Mouse (Mus musculus): ENCODE results near the gene Exd1. TPM values are rescaled to one million over a fixed set of nuclear protein-coding genes. Genes with fewer than 3 reads are reported as not detected.

The Exd1 gene
- polyA plus RNA-seq, 1 experiment from 2014 or later: 0.35 TPM

DNA sequence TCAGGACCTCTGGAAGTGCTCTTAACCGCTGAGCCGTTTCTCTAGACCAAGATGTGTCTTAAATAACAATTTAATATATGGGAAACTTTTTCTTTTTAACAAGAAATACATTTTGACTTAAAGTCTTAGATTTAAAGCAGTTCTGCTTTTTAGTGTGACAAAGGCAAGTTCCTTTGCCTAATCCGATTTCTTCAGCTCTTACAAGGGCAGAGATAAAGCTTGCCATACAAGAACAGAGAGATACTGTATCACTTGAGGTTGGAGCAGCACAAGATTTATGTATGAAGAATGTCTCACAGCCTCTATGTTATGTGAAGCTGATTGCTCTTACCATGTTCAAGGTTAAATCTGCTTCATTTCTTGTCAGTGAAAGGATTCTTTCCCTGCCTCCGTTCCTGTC lies 17.9 kb upstream of the Exd1 start:
- peaks cover 22% of the 10 kb centered on the region for H3K36me3 ChIP-seq
- no peak overlapping the region for H3K4me3 ChIP-seq
- no peaks in the 10 kb centered on the region for H3K4me1 ChIP-seq (replicated peaks)
- no peaks in the 10 kb centered on the region for H3K9me3 ChIP-seq
- no peak for DNase-seq (ENCODE audit: low spot score)
- 89% methylated on average over 4 of the region's 4 CpGs for WGBS
- H3K27me3 ChIP-seq (ENCODE audit: insufficient read depth, poor library complexity, severe bottlenecking): no peaks in the 10 kb centered on the region
- H3K27ac ChIP-seq: no peak overlapping the region

GRCm38 (mm10) chr2:119561794-119562193 lies 14.4 kb upstream of the Exd1 start:
- WGBS: 92% methylated on average over 3 of the region's 3 CpGs
- no peak for DNase-seq (ENCODE audit: low spot score)

GRCm38 (mm10) chr2:119558737-119559340 lies 11.4 kb upstream of the Exd1 start:
- Histone ChIP-seq H3K27me3 (ENCODE audit: insufficient read depth, poor library complexity, severe bottlenecking) (no peaks in the 10 kb centered on the region), H3K36me3 (peaks cover 14% of the 10 kb centered on the region), H3K27ac (no peak overlapping the region), H3K4me3 (no peak overlapping the region), H3K9me3 (no peaks in the 10 kb centered on the region), H3K4me1 (replicated peaks) (0 out of 2 replicates have a peak, but pooled peaks cover 3% of the 10 kb centered on the region)
- no peak for DNase-seq (ENCODE audit: low spot score)
- WGBS: 75% methylated on average over 7 of the region's 7 CpGs

More at GRCm38 (mm10) chr2:119561794-119562193, 14.4 kb upstream of the Exd1 start:
- Histone ChIP-seq H3K4me1 (replicated peaks) (0 out of 2 replicates have a peak, but pooled peaks cover 3% of the 10 kb centered on the region), H3K4me3 (no peak overlapping the region), H3K27me3 (ENCODE audit: insufficient read depth, poor library complexity, severe bottlenecking) (no peaks in the 10 kb centered on the region), H3K36me3 (peaks cover 22% of the 10 kb centered on the region), H3K27ac (no peak overlapping the region), H3K9me3 (no peaks in the 10 kb centered on the region)

DNA sequence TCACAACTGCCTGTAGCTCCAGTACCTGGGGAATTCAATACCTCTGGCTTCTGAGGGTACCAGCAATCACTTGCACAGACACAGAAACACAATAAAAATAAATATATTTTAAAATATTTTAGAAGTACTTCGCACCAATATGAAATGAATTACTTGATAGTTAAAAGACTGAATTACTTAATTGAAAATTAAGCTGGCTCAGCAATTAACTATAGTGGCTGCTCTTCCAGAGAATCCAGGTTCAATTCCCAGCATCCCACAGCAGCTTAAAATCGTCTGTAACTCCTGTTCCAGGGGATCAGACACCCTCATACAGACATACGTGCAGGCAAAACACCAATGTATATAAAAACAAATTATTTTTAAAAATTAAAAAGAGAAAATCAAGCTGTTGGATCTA lies 10.6 kb upstream of the Exd1 start:
- no peak overlapping the region for H3K4me3 ChIP-seq
- 0 out of 2 replicates have a peak, but pooled peaks cover 3% of the 10 kb centered on the region for H3K4me1 ChIP-seq (replicated peaks)
- WGBS: 88% methylated on average over 3 of the region's 3 CpGs
- peaks cover 8% of the 10 kb centered on the region for H3K36me3 ChIP-seq
- H3K27ac ChIP-seq: no peak overlapping the region
- no peak for DNase-seq (ENCODE audit: low spot score)
- no peaks in the 10 kb centered on the region for H3K27me3 ChIP-seq (ENCODE audit: insufficient read depth, poor library complexity, severe bottlenecking)
- no peaks in the 10 kb centered on the region for H3K9me3 ChIP-seq

DNA sequence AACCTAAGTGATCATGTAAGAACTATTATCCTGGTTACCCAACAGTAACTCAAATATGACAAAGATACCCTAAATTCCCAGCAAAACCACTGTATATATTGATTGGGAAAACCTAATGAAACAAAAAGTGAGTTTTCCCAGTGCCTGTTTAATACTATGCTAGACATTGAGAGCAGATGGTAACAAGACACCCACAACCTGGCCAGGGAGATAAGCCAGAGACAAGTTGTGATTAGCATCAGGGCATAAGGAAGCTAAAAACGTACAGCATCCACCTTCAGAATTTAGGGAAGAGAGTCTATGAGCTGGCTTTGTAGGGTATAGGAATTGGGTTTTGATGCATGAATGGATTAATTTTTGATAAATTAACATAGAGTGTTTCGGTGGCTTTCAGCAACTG lies 2.3 kb upstream of the Exd1 start:
- Histone ChIP-seq H3K27me3 (ENCODE audit: insufficient read depth, poor library complexity, severe bottlenecking) (no peaks in the 10 kb centered on the region), H3K36me3 (no peaks in the 10 kb centered on the region), H3K4me1 (replicated peaks) (peaks cover 21% of the 10 kb centered on the region), H3K4me3 (no peak overlapping the region), H3K27ac (no peak overlapping the region), H3K9me3 (no peaks in the 10 kb centered on the region)
- 86% methylated on average over 2 of the region's 2 CpGs for WGBS
- no peak for DNase-seq (ENCODE audit: low spot score)

DNA sequence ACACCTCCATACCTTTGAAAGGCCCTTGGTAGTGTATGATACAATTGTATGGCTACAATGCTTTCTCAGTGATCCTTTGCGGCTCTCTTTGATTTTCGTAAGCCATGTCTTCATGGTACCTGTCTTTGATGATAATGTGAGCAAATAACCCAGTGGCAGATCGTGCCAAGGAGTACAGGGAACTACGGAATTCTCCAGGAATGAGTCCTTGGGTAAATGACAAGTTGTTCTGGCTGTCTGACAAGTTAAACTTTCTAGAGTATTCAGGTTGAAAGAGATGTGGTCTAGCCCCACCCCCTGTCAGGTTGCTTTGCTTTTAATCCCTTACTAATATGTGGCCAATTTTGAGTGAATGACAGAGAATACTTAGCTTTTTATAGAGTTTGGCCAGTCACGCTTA lies 1.3 kb upstream of the Exd1 start:
- Histone ChIP-seq H3K4me3 (peak overlapping the region; percentile 72), H3K4me1 (replicated peaks) (peaks cover 21% of the 10 kb centered on the region), H3K36me3 (no peaks in the 10 kb centered on the region), H3K27me3 (ENCODE audit: insufficient read depth, poor library complexity, severe bottlenecking) (no peaks in the 10 kb centered on the region), H3K27ac (no peak overlapping the region), H3K9me3 (no peaks in the 10 kb centered on the region)
- DNase-seq (ENCODE audit: low spot score): no peak
- WGBS: 81% methylated on average over 5 of the region's 5 CpGs

DNA sequence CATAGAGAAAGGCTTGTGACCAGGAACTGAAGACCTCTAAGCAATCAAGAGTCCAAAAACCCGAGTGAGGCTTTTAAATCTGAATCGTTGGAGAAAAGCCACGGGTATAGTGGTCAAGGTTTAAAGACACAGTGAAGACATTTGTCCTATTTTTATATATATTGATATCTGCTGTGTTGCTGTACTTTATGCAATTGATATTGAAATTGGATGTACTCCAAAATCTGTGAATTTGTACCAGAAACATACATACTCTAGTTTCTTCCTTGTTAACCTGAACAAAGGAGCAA lies 889 bp upstream of the Exd1 start:
- Histone ChIP-seq H3K4me3 (peak overlapping the region; percentile 72), H3K27me3 (ENCODE audit: insufficient read depth, poor library complexity, severe bottlenecking) (no peaks in the 10 kb centered on the region), H3K9me3 (no peaks in the 10 kb centered on the region), H3K36me3 (no peaks in the 10 kb centered on the region), H3K27ac (peak overlapping the region; percentile 89), H3K4me1 (replicated peaks) (peaks cover 21% of the 10 kb centered on the region)
- no peak for DNase-seq (ENCODE audit: low spot score)
- 13% methylated on average over 3 of the region's 3 CpGs for WGBS

DNA sequence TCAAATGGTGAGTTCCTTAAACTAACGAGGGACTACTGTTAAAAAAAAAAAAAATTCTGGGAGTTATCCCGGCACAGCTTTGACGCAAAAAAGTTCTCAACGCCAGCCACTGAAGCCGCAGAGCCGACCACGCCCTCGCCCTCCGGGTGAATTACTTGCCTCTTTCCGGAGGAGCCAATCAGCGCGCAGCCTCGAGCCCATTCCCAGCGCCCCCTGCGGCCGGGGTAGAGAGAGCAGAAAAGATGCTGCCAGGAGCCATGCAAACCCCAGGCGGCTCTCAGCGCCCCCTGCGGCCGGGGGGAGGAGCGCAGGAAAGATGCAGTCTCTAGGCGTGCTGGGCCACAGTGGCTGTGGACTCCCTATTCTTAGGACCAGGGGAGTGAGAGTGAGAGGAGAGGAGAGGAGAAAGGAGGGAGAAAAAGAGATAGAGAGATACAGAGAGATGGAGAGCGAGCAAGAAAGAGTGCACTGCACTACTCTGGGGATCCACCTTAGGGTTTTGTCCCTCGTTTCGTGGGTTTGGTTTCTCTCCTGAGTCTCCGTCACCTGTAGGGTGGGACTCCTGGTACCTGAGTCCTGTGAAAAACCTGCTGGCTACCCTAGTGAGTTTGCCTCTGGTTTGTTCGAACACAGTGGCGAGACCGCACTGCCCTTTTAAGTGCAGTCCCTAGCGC lies 442 bp downstream of the Exd1 start:
- peak overlapping the region; percentile 72 for H3K4me3 ChIP-seq
- peak; percentile 92 for DNase-seq (ENCODE audit: low spot score)
- under 1% methylated on average over 30 of the region's 30 CpGs for WGBS
- H3K4me1 ChIP-seq (replicated peaks): peaks cover 21% of the 10 kb centered on the region
- no peaks in the 10 kb centered on the region for H3K9me3 ChIP-seq
- H3K27me3 ChIP-seq (ENCODE audit: insufficient read depth, poor library complexity, severe bottlenecking): no peaks in the 10 kb centered on the region
- peak overlapping the region; percentile 89 for H3K27ac ChIP-seq
- no peaks in the 10 kb centered on the region for H3K36me3 ChIP-seq

GRCm38 (mm10) chr2:119543656-119544055 lies 3.8 kb downstream of the Exd1 start:
- no peak for DNase-seq (ENCODE audit: low spot score)
- Histone ChIP-seq H3K4me3 (no peak overlapping the region), H3K4me1 (replicated peaks) (peaks cover 15% of the 10 kb centered on the region), H3K9me3 (no peaks in the 10 kb centered on the region), H3K36me3 (no peaks in the 10 kb centered on the region), H3K27me3 (ENCODE audit: insufficient read depth, poor library complexity, severe bottlenecking) (no peaks in the 10 kb centered on the region), H3K27ac (no peak overlapping the region)
- WGBS: 78% methylated on average over 2 of the region's 2 CpGs

- peak; percentile 35 for DNase-seq (ENCODE audit: low spot score)
- H3K9me3 ChIP-seq: no peaks in the 10 kb centered on the region
- no peak overlapping the region for H3K27ac ChIP-seq
- H3K4me1 ChIP-seq (replicated peaks): peaks cover 4% of the 10 kb centered on the region
- no peak overlapping the region for H3K4me3 ChIP-seq
- H3K36me3 ChIP-seq: no peaks in the 10 kb centered on the region
- 35% methylated on average over 1 of the region's 1 CpGs for WGBS
- H3K27me3 ChIP-seq (ENCODE audit: insufficient read depth, poor library complexity, severe bottlenecking): no peaks in the 10 kb centered on the region
These were observed 5.3 kb downstream of the Exd1 start for GRCm38 (mm10) chr2:119542106-119542505.

- no peak overlapping the region for H3K4me3 ChIP-seq
- DNase-seq (ENCODE audit: low spot score): no peak
- H3K36me3 ChIP-seq: no peaks in the 10 kb centered on the region
- H3K4me1 ChIP-seq (replicated peaks): no peaks in the 10 kb centered on the region
- no peak overlapping the region for H3K27ac ChIP-seq
- 83% methylated on average over 9 of the region's 9 CpGs for WGBS
- no peaks in the 10 kb centered on the region for H3K27me3 ChIP-seq (ENCODE audit: insufficient read depth, poor library complexity, severe bottlenecking)
- H3K9me3 ChIP-seq: no peaks in the 10 kb centered on the region
These were observed 8.6 kb downstream of the Exd1 start for GRCm38 (mm10) chr2:119538802-119539201.

DNA sequence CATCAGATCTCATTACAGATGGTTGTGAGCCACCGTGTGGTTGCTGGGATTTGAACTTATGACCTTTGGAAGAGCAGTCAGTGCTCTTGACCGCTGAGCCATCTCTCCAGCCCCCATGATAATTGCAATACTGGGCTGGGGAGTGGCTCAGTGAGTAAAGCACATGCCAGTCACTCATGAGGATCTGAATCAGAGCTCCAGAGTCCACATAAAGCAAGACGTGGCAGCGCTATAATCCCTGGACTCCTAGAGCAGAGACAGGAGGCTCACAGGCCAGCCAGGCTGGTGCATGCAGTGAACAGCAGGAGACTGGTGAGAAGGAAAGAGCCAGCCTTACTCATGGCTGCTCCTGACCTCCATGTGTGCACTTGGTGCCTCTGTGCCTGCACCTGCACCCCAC lies 22.0 kb downstream of the Exd1 start:
- no peaks in the 10 kb centered on the region for H3K27me3 ChIP-seq (ENCODE audit: insufficient read depth, poor library complexity, severe bottlenecking)
- H3K27ac ChIP-seq: no peak overlapping the region
- DNase-seq (ENCODE audit: low spot score): no peak
- H3K9me3 ChIP-seq: no peaks in the 10 kb centered on the region
- H3K36me3 ChIP-seq: no peaks in the 10 kb centered on the region
- H3K4me3 ChIP-seq: no peak overlapping the region
- 0 out of 2 replicates have a peak, but pooled peaks cover 3% of the 10 kb centered on the region for H3K4me1 ChIP-seq (replicated peaks)
- 59% methylated on average over 4 of the region's 4 CpGs for WGBS

GRCm38 (mm10) chr2:119523836-119524235 lies 23.6 kb downstream of the Exd1 start:
- no peaks in the 10 kb centered on the region for H3K27me3 ChIP-seq (ENCODE audit: insufficient read depth, poor library complexity, severe bottlenecking)
- H3K27ac ChIP-seq: no peak overlapping the region
- no peak overlapping the region for H3K4me3 ChIP-seq
- no peaks in the 10 kb centered on the region for H3K9me3 ChIP-seq
- 85% methylated on average over 4 of the region's 4 CpGs for WGBS
- H3K36me3 ChIP-seq: no peaks in the 10 kb centered on the region
- H3K4me1 ChIP-seq (replicated peaks): 0 out of 2 replicates have a peak, but pooled peaks cover 3% of the 10 kb centered on the region
- no peak for DNase-seq (ENCODE audit: low spot score)
